Mouse (Mus musculus) thymus, postnatal 25 days (tissue): ENCODE measurements around the gene Btbd35f13.
"Not testable (repeated sequence)": the region's sequence is repeated elsewhere in the genome, so short reads cannot be mapped to it uniquely, and the experiment has no call there.

Experiments
- DNase-seq: peaks from one replicate; pipeline ENCODE4 v3.0.0; 2022

Btbd35f13 gene

DNA sequence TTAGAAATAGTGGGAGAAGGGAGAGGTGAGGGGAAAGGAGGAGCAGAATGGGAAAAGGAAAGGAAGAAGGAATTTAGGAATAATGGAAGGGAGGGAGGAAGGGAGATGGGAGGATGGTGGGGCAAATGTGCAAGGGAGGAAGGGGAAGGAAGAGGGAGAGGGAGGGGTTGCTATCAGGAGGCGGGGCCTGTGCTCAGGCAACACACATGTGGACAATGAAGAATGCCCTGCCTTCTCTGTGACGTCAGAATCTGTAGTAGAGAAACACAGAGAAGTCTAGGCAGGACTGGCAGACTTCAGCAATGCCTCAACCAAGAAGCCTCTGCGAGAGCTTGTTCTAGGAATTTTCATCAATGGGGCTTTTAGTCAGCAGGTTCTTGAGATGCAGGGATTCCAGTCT is at the start of gene Btbd35f13:
Btbd35f13 (plus strand) TSS at position 301 of the 400 bp plus-strand sequence.
- DNase-seq = not testable (repeated sequence)

DNA sequence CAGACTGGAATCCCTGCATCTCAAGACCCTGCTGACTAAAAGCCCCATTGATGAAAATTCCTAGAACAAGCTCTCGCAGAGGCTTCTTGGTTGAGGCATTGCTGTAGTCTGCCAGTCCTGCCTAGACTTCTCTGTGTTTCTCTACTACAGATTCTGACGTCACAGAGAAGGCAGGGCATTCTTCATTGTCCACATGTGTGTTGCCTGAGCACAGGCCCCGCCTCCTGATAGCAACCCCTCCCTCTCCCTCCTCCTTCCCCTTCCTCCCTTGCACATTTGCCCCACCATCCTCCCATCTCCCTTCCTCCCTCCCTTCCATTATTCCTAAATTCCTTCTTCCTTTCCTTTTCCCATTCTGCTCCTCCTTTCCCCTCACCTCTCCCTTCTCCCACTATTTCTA is 45.3 kb downstream of the Btbd35f13 start, which contains the start of gene Btbd35f14:
Btbd35f14 (minus strand) TSS at position 101 of the 400 bp plus-strand sequence.
- DNase-seq = not testable (repeated sequence)
